Mouse (Mus musculus) c-Kit-positive CD71-negative TER-119-negative erythroid progenitor cells, embryonic 14.5 days (primary cell): ENCODE data around the gene Fastkd5.
"Not testable (repeated sequence)": the region's sequence is repeated elsewhere in the genome, so short reads cannot be mapped to it uniquely, and the experiment has no call there.

Experiments used
- DNase-seq: peaks from one replicate; pipeline ENCODE4 v3.0.0-alpha.2; 2013; ENCODE audit warnings: low read depth

Fastkd5 gene

GRCm38 (mm10) chr2:130577021-130577420 lies 52.8 kb downstream of the Fastkd5 start:
- no peak for DNase-seq

DNA sequence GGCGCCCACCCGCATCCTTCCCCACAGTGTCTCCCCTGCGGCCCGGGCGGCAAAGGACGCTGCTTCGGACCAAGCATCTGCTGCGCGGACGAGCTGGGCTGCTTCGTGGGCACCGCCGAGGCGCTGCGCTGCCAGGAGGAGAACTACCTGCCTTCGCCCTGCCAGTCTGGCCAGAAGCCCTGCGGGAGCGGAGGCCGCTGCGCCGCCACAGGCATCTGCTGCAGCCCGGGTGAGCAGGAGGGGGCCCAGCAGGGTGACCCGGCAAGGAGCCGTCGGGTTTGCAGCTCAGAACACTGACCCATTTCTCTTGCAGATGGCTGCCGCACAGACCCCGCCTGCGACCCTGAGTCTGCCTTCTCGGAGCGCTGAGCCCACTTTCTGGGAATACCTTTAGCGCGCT lies 53.3 kb downstream of the Fastkd5 start:
- not testable (repeated sequence) for DNase-seq

DNA sequence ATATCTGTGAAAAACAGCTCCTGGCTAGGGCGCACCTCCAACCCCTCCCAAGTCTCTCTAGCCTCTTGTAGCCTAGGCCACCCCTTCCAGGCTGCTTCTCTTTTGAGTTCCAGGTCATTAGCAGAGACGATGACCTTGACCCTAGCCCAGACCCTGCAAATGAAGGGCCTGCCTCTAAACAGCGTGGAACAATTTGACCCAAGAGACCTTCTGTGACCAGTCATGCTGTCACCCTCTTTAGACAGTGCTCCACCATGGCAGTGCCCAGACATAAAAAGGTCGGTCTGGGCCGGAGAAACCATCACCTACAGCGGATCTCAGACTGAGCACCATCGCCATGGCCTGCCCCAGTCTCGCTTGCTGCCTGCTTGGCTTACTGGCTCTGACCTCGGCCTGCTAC lies 54.0 kb downstream of the Fastkd5 start, which contains the start of gene Oxt:
TSS of gene Oxt (plus strand) at position 301 of the 400 bp plus-strand sequence.
- no peak for DNase-seq

- DNase-seq, result no peak
These were observed 54.9 kb downstream of the Fastkd5 start for GRCm38 (mm10) chr2:130574960-130575359.

- no peak for DNase-seq
These were observed 59.9 kb downstream of the Fastkd5 start for GRCm38 (mm10) chr2:130569926-130570325.

DNA sequence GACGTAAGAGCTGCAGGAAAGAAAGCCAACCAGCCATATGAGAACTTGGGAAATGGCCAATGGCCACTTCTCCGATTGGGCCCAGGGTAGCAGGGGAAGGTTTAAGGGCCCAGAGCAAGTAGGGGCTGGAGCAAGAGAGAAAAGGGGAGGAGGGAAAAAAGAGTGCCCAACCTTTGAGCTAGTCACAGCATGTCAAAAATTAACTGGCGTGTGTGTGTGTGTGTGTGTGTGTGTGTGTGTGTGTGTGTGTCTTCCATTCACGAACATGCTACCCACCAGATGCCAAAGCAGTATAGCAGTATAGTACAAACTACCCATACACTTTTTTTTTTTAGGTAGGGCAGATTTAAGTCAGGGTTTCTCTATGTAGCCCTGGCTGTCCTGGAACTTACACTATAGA lies 60.9 kb downstream of the Fastkd5 start:
- DNase-seq, result no peak

- no peak for DNase-seq
These were observed 64.8 kb downstream of the Fastkd5 start for GRCm38 (mm10) chr2:130564983-130565382.

GRCm38 (mm10) chr2:130564063-130564462 lies 65.8 kb downstream of the Fastkd5 start:
- no peak for DNase-seq
